Mouse (Mus musculus) heart, postnatal 25 days (tissue): ENCODE data around the gene Cobll1. TPM values are rescaled to one million over a fixed set of nuclear protein-coding genes. Genes with fewer than 3 reads are reported as not detected.

Experiments
- DNase-seq: peaks from one replicate; pipeline ENCODE4 v3.0.0; 2022; ENCODE audit warnings: low spot score
- intact Hi-C: fragments of 180-260 bp; cut with DNase I; formaldehyde crosslinking; loops from one replicate; pipeline ENCODE4 v1.15.1; 2025
- total RNA-seq, 2 experiments: library from RNA; stranded (reverse); gene quantifications; 2 replicates each; pipeline ENCODE4 v1.2.3; 2021

Cobll1 gene
- total RNA-seq, 2 experiments from 2014 or later: 56.6 to 61.6 TPM

DNA sequence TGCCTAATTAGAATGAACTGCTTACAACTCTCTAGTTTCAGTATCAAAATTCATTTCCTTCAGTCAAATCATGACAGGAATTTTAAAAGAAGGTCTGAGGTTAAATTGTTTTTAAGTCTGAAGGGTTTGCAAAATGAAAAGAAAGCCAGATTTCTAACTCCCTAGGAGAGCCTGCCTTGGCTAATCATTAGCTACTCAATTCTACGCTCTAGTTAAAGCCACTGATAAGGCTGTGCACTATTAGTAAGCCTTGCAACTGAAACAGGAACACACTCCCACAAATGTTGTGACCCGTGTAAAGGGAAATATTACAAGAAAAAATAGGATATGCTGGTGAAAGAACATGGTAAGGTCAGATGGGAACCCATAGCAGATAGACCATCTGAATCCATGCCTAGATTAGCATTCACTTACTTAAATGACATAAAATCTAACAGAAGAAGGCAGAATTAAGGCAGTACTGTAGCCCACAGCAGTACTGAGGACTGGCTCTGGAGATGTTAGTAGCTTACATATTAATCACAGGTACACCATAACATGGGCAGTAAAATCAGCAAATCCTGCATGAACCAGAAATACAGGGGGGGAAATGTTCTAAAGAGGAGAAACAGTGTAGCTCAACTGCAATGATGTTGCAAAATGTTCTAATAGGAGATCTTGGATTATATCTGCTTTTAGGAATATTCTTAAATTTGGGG is 122.6 kb downstream of the Cobll1 start:
- intact Hi-C loops: no loop called here

GRCm38 (mm10) chr2:65113191-65113590 is 126.0 kb downstream of the Cobll1 start:
- intact Hi-C loops: no loop called here
- no peak for DNase-seq

More for the DNA sequence above, 122.6 kb downstream of the Cobll1 start:
- DNase-seq: no peak

DNA sequence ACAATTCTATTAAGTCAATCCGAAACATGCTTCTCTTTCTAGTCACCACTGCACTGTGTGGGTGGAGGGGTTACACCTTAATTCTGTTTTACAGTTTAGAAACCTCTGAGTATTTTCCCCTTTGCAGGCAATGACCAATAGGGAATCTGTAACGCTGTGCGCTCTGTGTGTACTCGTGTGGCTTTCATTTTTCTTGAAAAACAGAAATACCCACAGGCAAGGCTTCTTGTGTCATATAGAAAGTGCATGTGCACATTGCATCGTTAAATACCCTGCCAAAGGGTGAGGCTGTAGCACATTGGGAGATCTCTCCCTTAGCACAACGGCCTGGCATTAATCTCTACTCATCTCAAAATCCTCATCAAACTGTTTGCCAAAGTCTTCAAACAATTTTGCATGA is 134.6 kb downstream of the Cobll1 start:
- intact Hi-C loops: no loop called here
- DNase-seq: no peak

DNA sequence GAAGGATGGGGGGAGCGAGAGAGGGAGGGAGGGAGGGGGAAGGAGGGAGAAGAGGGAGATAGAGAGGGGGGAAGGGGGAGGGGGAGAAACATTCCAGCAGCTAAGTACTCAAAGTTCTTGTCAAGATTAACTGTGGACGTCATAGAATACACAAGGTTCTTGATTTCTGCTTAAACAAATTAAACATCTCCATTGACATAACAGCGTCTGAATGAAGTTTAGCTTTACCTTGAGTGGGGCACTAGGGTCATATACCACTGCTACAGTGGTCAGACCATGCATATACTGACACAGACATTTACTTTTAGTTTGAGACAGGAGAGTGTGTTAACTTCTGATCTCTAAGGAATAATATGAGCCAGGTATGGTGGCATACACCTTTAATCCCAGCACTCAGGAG is 135.4 kb downstream of the Cobll1 start:
- DNase-seq: no peak
- intact Hi-C loops: no loop called here

DNA sequence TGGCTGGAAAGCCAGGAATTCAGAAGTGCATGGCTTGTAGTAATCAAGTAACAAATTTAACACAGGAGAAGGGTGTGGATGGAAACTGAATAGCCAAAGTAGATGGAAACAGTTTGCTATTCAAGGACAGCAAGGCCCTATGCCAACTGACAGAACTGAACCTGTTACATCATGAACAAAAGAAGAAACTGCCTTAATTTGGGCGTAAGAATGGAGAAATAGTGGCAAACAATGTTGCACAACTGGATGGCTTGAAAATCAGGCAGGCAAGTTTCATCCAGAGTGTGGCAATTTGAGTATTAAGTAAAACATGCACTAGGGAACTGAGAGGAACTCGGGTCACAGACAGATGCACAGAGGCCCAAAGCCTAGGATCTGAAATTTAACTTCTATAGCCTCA is 137.8 kb downstream of the Cobll1 start:
- intact Hi-C loops: no loop called here
- no peak for DNase-seq

GRCm38 (mm10) chr2:65100001-65100400 is 139.2 kb downstream of the Cobll1 start:
- intact Hi-C loops: no loop called here
- no peak for DNase-seq

DNA sequence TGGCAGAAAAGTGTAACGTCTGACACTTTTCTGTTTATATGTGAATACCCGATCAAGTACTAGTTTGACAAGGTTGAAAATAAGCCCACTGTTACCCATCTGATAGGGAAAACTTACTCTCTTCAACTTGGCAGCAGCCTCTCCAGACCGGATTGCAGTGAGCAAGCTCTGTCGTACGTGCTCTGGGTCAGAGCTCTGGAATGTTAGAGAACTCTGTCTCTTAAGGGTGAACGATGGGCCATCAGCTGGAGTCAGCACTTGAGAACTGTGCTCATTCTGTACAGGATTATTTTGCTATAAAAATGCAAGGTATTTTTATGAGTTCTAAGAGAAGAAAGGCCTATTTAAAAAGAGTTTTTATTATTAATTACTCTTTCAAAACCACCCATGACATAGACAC is 143.6 kb downstream of the Cobll1 start:
- no peak for DNase-seq
- intact Hi-C loops: no loop called here

DNA sequence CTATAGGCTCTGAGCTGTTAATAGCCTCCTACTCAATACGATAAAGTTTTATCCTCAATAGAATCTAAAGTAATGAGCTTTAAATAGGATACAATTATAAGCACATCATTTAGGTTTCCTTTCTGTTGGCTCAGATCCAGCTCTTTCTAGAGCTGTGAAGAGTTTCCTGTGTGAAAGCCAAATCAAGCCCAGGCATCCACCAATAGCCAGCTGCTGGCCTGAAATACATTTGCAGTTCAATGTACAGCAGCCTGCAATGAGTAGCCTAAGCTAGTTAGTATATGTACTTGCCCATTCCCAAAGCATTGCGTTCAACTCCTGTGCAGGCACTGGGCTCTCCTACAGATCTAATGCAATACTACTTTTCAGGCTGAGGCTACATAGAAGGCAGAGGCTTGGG is 145.2 kb downstream of the Cobll1 start:
- intact Hi-C loops: no loop called here
- no peak for DNase-seq

DNA sequence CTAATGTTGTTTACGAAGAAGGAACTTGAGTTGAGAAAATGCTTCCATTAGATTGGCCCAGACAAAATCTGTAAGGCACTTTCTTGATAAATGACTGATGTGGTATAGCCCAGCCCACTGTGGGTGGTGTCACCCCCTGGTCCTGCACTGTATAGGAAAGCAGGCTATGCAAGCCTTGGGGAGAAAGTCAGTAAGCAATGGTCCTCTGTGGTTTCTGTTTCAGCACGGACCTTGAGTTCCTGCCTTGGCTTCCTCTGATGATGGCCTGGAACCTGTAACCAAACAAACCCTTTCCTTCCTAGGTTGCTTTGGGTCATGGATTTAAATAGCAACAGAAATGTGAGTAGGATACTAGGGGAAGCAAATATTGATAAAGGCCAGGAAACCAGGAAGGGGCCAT is 148.2 kb downstream of the Cobll1 start:
- intact Hi-C loops: no loop called here
- DNase-seq: no peak

DNA sequence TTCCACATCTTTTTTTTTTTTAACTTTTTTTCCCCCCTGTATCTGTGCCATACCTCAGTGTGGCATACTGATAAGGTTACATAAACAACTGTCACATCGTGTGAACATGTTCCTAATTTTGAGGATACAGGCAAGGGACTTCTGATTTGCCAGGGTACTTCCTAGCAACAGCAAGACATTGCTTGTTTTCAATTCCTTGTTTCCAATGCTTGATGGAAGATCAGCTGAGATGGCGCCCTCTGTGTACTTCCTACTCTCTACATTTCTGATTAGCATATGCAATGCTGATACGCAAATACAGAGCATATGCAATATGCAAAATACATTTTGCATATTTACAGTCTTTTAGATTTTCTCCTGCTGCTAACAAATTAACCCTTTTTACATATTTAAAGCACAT is 152.0 kb downstream of the Cobll1 start:
- DNase-seq: no peak
- intact Hi-C loops: no loop called here

- intact Hi-C loops: no loop called here
- DNase-seq: no peak
Observed at GRCm38 (mm10) chr2:65083411-65083810, 155.8 kb downstream of the Cobll1 start.

DNA sequence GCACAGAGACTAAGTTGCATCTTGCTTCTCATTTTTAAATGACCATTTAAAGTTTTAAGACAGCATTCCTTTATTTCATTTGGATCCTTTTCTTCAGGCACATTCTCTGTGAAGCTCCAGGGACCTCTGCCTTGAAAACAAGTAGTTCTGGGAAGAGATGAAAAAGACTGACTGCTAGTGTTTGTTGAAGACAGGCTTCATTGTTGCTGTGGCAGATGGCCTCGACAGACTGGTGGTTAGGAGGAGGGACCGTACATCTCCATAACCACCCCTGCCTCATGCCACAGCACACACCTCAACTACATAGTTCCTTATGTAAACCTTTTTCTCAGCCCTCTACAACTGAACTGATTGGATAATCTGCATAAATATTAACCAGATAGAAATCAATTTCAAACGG is 161.7 kb downstream of the Cobll1 start:
- DNase-seq: no peak
- intact Hi-C loops: no loop called here

GRCm38 (mm10) chr2:65075840-65076239 is 163.4 kb downstream of the Cobll1 start:
- DNase-seq: no peak
- intact Hi-C loops: no loop called here

GRCm38 (mm10) chr2:65075431-65075830 is 163.8 kb downstream of the Cobll1 start:
- intact Hi-C loops: no loop called here
- no peak for DNase-seq

GRCm38 (mm10) chr2:65072205-65072604 is 167.0 kb downstream of the Cobll1 start:
- DNase-seq: no peak
- intact Hi-C loops: no loop called here

DNA sequence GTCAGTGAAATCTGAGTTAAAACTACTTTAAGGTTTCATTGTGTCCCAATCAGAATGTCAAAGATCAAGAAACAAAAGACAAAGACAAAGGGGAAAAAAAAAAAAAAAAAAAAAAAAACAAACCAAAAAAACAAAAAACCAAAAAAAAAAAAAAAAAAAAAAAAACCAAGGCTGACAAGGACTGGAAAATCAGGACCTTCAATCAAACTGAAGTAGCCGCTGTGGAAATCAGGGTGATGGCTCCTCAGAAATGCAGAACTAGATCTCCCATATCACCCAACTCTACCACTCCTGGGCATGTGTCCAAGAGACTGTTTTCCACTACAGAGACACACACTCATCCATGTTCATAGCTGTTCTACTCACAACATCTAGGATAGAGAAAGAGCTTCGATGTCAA is 185.4 kb downstream of the Cobll1 start:
- DNase-seq: no peak
- intact Hi-C loops: no loop called here

DNA sequence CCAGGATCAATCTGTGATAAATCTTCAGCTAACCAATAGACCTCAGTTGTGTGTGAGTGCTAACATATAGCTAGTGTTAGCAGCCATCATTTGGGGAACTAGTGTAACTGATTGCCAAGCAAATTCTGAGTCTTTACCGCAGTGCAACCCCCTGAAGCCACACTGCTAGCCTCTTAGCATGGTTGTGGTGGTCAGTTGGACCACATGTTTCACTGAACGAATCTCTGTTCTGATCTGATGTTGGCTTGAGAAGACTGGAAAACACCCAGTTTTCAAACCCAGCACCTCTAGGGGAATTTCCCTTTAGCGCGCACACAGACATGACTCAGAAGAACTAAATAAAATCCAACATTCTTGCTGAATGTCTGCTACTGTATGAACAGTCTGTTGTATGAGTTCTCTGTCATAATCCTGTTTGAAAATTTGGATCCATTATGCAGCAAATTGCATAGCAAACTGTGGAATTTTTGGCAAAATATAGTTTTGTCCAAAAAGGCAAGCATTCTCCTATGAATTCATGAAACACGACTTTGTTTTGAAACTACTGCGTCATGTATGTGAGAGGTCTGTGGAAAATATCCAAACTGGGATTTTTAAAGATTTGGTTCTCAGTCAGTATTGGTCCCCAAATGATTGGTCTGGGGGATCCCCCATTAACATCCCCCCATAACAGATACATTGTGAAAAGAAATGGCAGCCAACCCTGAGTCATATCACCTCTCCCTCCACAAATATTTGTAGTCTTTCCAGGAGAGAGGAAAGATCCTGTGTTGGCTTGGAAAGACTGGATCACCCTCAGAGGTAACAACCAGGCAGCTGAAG is 186.8 kb downstream of the Cobll1 start:
- intact Hi-C loops: no loop called here
- no peak for DNase-seq

GRCm38 (mm10) chr2:65050776-65051175 is 188.4 kb downstream of the Cobll1 start:
- no peak for DNase-seq

DNA sequence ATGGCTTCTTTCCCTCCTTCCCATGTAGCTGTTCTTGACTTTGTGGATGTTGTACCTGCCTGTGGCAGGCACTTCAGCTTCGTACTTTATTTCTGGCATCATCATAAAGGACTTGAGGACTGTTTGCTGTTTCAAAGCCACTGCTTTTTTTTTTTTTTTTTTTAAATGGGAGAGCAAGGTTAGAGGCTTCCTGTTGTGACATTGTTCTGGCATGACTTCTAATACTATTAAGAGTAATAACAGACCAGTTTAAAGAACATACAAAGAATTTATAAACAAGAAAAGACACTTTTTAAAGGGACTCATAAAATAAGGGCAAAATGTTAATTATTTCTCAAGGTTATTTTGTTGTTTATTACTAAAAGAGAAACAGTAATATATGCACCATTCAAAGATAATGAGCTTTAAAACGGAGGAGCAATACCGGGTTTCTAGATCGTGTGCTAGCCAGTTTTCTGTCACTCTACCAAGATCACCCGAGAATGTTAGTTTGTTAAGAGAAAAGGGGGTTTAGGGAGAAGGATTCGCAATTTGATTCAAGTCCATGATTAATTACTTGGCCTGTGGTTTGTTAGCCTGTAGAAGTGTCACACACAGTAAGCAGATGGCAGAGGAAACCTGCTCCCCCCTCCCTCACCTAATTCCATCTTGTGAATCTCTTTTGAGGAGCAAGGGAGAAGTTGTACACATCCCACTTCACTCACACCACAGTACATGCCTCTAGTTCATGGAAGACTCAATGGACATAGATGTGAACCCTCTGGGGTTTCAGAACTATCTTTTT is 190.8 kb downstream of the Cobll1 start:
- intact Hi-C loops: no loop called here
- no peak for DNase-seq

More at GRCm38 (mm10) chr2:65050776-65051175, 188.4 kb downstream of the Cobll1 start:
- intact Hi-C loops: no loop called here
